Comparison of ENCODE assay signal across 7 mouse cellular contexts in genomic region chr11:117989926-117990325, GRCm38 (mm10). TPM values are rescaled to one million over a fixed set of nuclear protein-coding genes. Genes with fewer than 3 reads are reported as not detected.
DNase-seq lines count a peak whose midpoint lies in the region; ATAC-seq and TF ChIP-seq lines count a peak whose summit lies in the region.

No protein-coding gene starts in this region.

- no peak for ATAC-seq in hindbrain, embryonic 13.5 days (ENCODE audit: low FRiP score)
- no peak for ATAC-seq in hindbrain, embryonic 16.5 days
- ATAC-seq in intestine, postnatal 0 days, result 0 out of 2 replicates have a peak, but pooled peaks have one; percentile 0

- H3K27me3 ChIP-seq in hindbrain, embryonic 13.5 days, result no peaks in the 10 kb centered on the region
- no peaks in the 10 kb centered on the region for H3K27me3 ChIP-seq in hindbrain, embryonic 16.5 days (replicated peaks; ENCODE audit: control insufficient read depth, insufficient read depth, low read length)
- H3K27me3 ChIP-seq in MEL (ENCODE audit: control insufficient read depth in 1 of 2, insufficient read depth in 2 of 2, low read length in 2 of 2), result no peaks in the 10 kb centered on the region
- H3K27me3 ChIP-seq in intestine, postnatal 0 days (replicated peaks; ENCODE audit: control insufficient read depth, insufficient read depth, low read length), result no peaks in the 10 kb centered on the region

- DNase-seq in 416B (ENCODE audit: low read depth) (peak; percentile 89), MEL (ENCODE audit: low read depth, low spot score) (peak; percentile 46)
- no peak for DNase-seq in urinary bladder, postnatal 14 days (ENCODE audit: low spot score)
- DNase-seq in embryo, embryonic 10.5 days (ENCODE audit: low spot score), result no peak

- peak overlapping the region; percentile 4; the same call in 1 of the 2 replicates for H3K9ac ChIP-seq in hindbrain, embryonic 13.5 days
- no peak overlapping the region for H3K9ac ChIP-seq in hindbrain, embryonic 16.5 days (ENCODE audit: low read depth, low read length)
- H3K9ac ChIP-seq in MEL (ENCODE audit: control insufficient read depth, low read depth, low read length, poor library complexity, severe bottlenecking), result peak overlapping the region; percentile 30; the same call in 1 of the 2 replicates
- no peak overlapping the region for H3K9ac ChIP-seq in intestine, postnatal 0 days (ENCODE audit: low read depth, low read length)

- H3K9me3 ChIP-seq in hindbrain, embryonic 13.5 days, result no peaks in the 10 kb centered on the region
- H3K9me3 ChIP-seq in hindbrain, embryonic 16.5 days (ENCODE audit: control insufficient read depth, low read length), result no peaks in the 10 kb centered on the region
- H3K9me3 ChIP-seq in MEL (replicated peaks; ENCODE audit: insufficient read depth, low read length), result no peaks in the 10 kb centered on the region
- H3K9me3 ChIP-seq in intestine, postnatal 0 days (ENCODE audit: control insufficient read depth), result no peaks in the 10 kb centered on the region

- H3K4me2 ChIP-seq in hindbrain, embryonic 13.5 days, result no peak overlapping the region
- no peak overlapping the region for H3K4me2 ChIP-seq in hindbrain, embryonic 16.5 days (ENCODE audit: low read length)
- H3K4me2 ChIP-seq in intestine, postnatal 0 days (replicated peaks; ENCODE audit: low read depth), result no peak overlapping the region

- H3K79me2 ChIP-seq in MEL (ENCODE audit: control insufficient read depth, insufficient read depth, low read length, poor library complexity), result peaks cover 81% of the 10 kb centered on the region

- TF ChIP-seq RAD21 in MEL (IDR thresholded peaks at IDR 0.05; ENCODE audit: low read depth, low read length), result no peak

- H3K4me3 ChIP-seq in hindbrain, embryonic 13.5 days, result no peak overlapping the region
- no peak overlapping the region for H3K4me3 ChIP-seq in hindbrain, embryonic 16.5 days (ENCODE audit: low read length)
- no peak overlapping the region for H3K4me3 ChIP-seq in MEL (ENCODE audit: control insufficient read depth in 1 of 2, insufficient read depth in 1 of 2, low read depth in 2 of 2, low read length in 2 of 2)
- H3K4me3 ChIP-seq in intestine, postnatal 0 days (ENCODE audit: low read depth, low read length), result no peak overlapping the region

- WGBS in hindbrain, embryonic 13.5 days, result 52% methylated on average over 10 of the region's 10 CpGs
- 44% methylated on average over 10 of the region's 10 CpGs for WGBS in hindbrain, embryonic 16.5 days
- 46% methylated on average over 10 of the region's 10 CpGs for WGBS in intestine, postnatal 0 days

- TF ChIP-seq POLR2A in MEL (IDR thresholded peaks at IDR 0.05; ENCODE audit: control insufficient read depth in 1 of 2, insufficient read depth in 1 of 2, low read depth in 1 of 2, low read length in 2 of 2, poor library complexity in 1 of 2), result no peak

- TF ChIP-seq CTCF in MEL (IDR thresholded peaks at IDR 0.05 in 2 of 3, conservative IDR thresholded peaks at IDR 0.05 in 1 of 3; ENCODE audit: control insufficient read depth in 1 of 3, insufficient read depth in 1 of 3, low read depth in 2 of 3, low read length in 3 of 3, poor library complexity in 1 of 3, severe bottlenecking in 1 of 3), result peak in 2 of 3 experiments; percentile 26 to 30; a peak in 3 of 6 replicates
- peak; percentile 57 for TF ChIP-seq CTCF in intestine, postnatal 0 days (IDR thresholded peaks at IDR 0.05; ENCODE audit: low read depth)

- no peak overlapping the region for H3K27ac ChIP-seq in hindbrain, embryonic 13.5 days
- H3K27ac ChIP-seq in hindbrain, embryonic 16.5 days (ENCODE audit: low read depth, low read length), result no peak overlapping the region
- H3K27ac ChIP-seq in MEL (ENCODE audit: control insufficient read depth, low read depth, low read length), result 0 out of 2 replicates have a peak overlapping the region, but pooled peaks have one; percentile 15
- H3K27ac ChIP-seq in intestine, postnatal 0 days (ENCODE audit: low read depth, low read length), result peak overlapping the region; percentile 60; the same call in 1 of the 2 replicates

- peaks cover 76% of the 10 kb centered on the region for H3K4me1 ChIP-seq in hindbrain, embryonic 13.5 days (replicated peaks)
- peaks cover 46% of the 10 kb centered on the region for H3K4me1 ChIP-seq in hindbrain, embryonic 16.5 days (ENCODE audit: control insufficient read depth, insufficient read depth, low read depth, low read length)
- H3K4me1 ChIP-seq in MEL (ENCODE audit: control insufficient read depth in 1 of 2, insufficient read depth in 2 of 2, low read length in 2 of 2), result peaks cover 16 to 63% of the 10 kb centered on the region in 2 experiments
- peaks cover 27% of the 10 kb centered on the region for H3K4me1 ChIP-seq in intestine, postnatal 0 days (replicated peaks; ENCODE audit: control insufficient read depth, insufficient read depth, low read length)

- TF ChIP-seq EP300 in MEL (IDR thresholded peaks at IDR 0.05; ENCODE audit: low read depth in 1 of 2, low read length in 2 of 2), result no peak

- no peaks in the 10 kb centered on the region for H3K36me3 ChIP-seq in hindbrain, embryonic 13.5 days
- no peaks in the 10 kb centered on the region for H3K36me3 ChIP-seq in hindbrain, embryonic 16.5 days (ENCODE audit: control insufficient read depth, insufficient read depth, low read length)
- peaks cover 0 to 47% of the 10 kb centered on the region in 2 experiments; a peak in 2 of 4 replicates for H3K36me3 ChIP-seq in MEL (ENCODE audit: control insufficient read depth in 1 of 2, insufficient read depth in 2 of 2, low read length in 2 of 2)
- H3K36me3 ChIP-seq in intestine, postnatal 0 days (ENCODE audit: control insufficient read depth, insufficient read depth), result no peaks in the 10 kb centered on the region

TF ChIP-seq in MEL, 35 proteins besides CTCF, POLR2A, EP300 and RAD21:
- TF ChIP-seq GATA1 (IDR thresholded peaks at IDR 0.05; ENCODE audit: low read depth, low read length) (peak; percentile 13; the same call in 1 of the 2 replicates), MXI1 (IDR thresholded peaks at IDR 0.05; ENCODE audit: low read depth, low read length) (no peak; the same call in 1 of the 2 replicates)

RNA-seq across cellular contexts. Expression of gene Pgs1, which starts 3.8 kb away (rescaled TPM):
- polyA plus RNA-seq in hindbrain, embryonic 13.5 days (2015; fragmentation: Nextera tagmentation; extraction: Ambion mirVana), result 47.4 and 47.6 TPM in 2 replicates
- 67.3 and 68.4 TPM in 2 replicates for polyA plus RNA-seq in hindbrain, embryonic 16.5 days (2015; fragmentation: Nextera tagmentation; extraction: Ambion mirVana)
- 55.7 and 61.6 TPM in 2 replicates for total RNA-seq in MEL (2012; rRNA removed)
- 10 to 100 TPM in 1 of 2 experiments, not detected in 1; 48.6 TPM for polyA plus RNA-seq in MEL (2012; ENCODE audit: insufficient read depth in 1 of 2, insufficient read length in 2 of 2, low read depth in 1 of 2, low replicate concordance in 2 of 2, missing spikeins in 1 of 2)
- 23.1 and 24.0 TPM in 2 replicates for polyA plus RNA-seq in intestine, postnatal 0 days (2015; fragmentation: Nextera tagmentation; extraction: Ambion mirVana)

RNA-seq across cellular contexts. Expression of gene Socs3, which starts 20.1 kb away (rescaled TPM):
- 8.3 and 8.8 TPM in 2 replicates for polyA plus RNA-seq in hindbrain, embryonic 13.5 days (2015; fragmentation: Nextera tagmentation; extraction: Ambion mirVana)
- polyA plus RNA-seq in hindbrain, embryonic 16.5 days (2015; fragmentation: Nextera tagmentation; extraction: Ambion mirVana), result 7.5 and 8.9 TPM in 2 replicates
- 0.95 and 0.96 TPM in 2 replicates for total RNA-seq in MEL (2012; rRNA removed)
- polyA plus RNA-seq in MEL (2012; ENCODE audit: insufficient read depth in 1 of 2, insufficient read length in 2 of 2, low read depth in 1 of 2, low replicate concordance in 2 of 2, missing spikeins in 1 of 2), result 1 to 10 TPM in 1 of 2 experiments, not detected in 1; 1.9 TPM
- polyA plus RNA-seq in intestine, postnatal 0 days (2015; fragmentation: Nextera tagmentation; extraction: Ambion mirVana), result 15.7 and 15.9 TPM in 2 replicates

Comparison
In these comparisons a context has a peak if more than half of its experiments do, and no peak if none do; other contexts are left out.
1. H3K9ac ChIP-seq: peak in hindbrain, embryonic 13.5 days (single experiment) and MEL (single experiment); none in hindbrain, embryonic 16.5 days (single experiment) and intestine, postnatal 0 days (single experiment).
2. H3K27ac ChIP-seq: peak in MEL (single experiment) and intestine, postnatal 0 days (single experiment); none in hindbrain, embryonic 13.5 days (single experiment) and hindbrain, embryonic 16.5 days (single experiment).
3. DNase-seq: peak in 416B (single experiment) and MEL (single experiment); none in urinary bladder, postnatal 14 days (single experiment) and embryo, embryonic 10.5 days (single experiment).